Mouse (Mus musculus) hindbrain, embryonic 15.5 days (tissue): Measurements from ENCODE around the gene H3f3a. TPM values are rescaled to one million over a fixed set of nuclear protein-coding genes. Genes with fewer than 3 reads are reported as not detected.
"Not testable (repeated sequence)": the region's sequence is repeated elsewhere in the genome, so short reads cannot be mapped to it uniquely, and the experiment has no call there.

ENCODE experiments used
- ATAC-seq: fragments of 200-750 bp; cut with Nextera tagmentation; 2 replicates; pipeline ENCODE4 v1.8.0; 2017; ENCODE audit warnings: low read depth, moderate number of reproducible peaks, moderate TSS enrichment; ENCODE audit not compliant: low FRiP score
- H3K27ac ChIP-seq: fragments of 300-500 bp; sonication (generic); replicated peaks from 2 replicates; pipeline ENCODE4 v1.5.1; 2015; ENCODE audit warnings: mild to moderate bottlenecking, inconsistent platforms
- H3K27me3 ChIP-seq: fragments of 300-500 bp; sonication (generic); 2 replicates; pipeline ENCODE4 v1.6.1; 2015; ENCODE audit warnings: control low read depth, inconsistent platforms
- H3K36me3 ChIP-seq: fragments of 300-500 bp; sonication (generic); 2 replicates; pipeline ENCODE4 v1.6.1; 2015; ENCODE audit warnings: control low read depth, inconsistent platforms
- H3K4me1 ChIP-seq: fragments of 300-500 bp; sonication (generic); replicated peaks from 2 replicates; pipeline ENCODE4 v1.6.1; 2015; ENCODE audit warnings: control low read depth, inconsistent platforms
- H3K4me2 ChIP-seq: fragments of 300-500 bp; sonication (generic); 2 replicates; pipeline ENCODE4 v1.6.1; 2015; ENCODE audit warnings: moderate library complexity, mild to moderate bottlenecking, inconsistent platforms
- H3K4me3 ChIP-seq: fragments of 300-500 bp; sonication (generic); 2 replicates; pipeline ENCODE4 v1.5.1; 2015; ENCODE audit warnings: mild to moderate bottlenecking, inconsistent platforms
- H3K9ac ChIP-seq: fragments of 300-500 bp; sonication (generic); 2 replicates; pipeline ENCODE4 v1.6.1; 2015; ENCODE audit warnings: inconsistent platforms
- H3K9me3 ChIP-seq: fragments of 300-500 bp; sonication (generic); 2 replicates; pipeline ENCODE4 v1.6.1; 2016; ENCODE audit warnings: control low read depth, inconsistent platforms
- WGBS: fragments of 180-500 bp; shearing (Covaris S2); methylation state at CpG from one replicate; pipeline ENCODE4 v1.1.7; 2015; 5-methylcytosine and 5-hydroxymethylcytosine counted together
- polyA plus RNA-seq: library from polyadenylated mRNA; unstranded; fragments of >200 nt; fragmentation: Nextera tagmentation; extraction: Ambion mirVana; gene quantifications from 2 replicates; pipeline ENCODE4 v1.2.1, GENCODE M21; 2015

Gene H3f3a
- polyA plus RNA-seq, 1 experiment from 2014 or later: 2,665 TPM

- WGBS: 92% methylated on average over 5 of the region's 5 CpGs
- no peak for ATAC-seq
- H3K9ac ChIP-seq: no peak overlapping the region
- H3K4me1 ChIP-seq: no peaks in the 10 kb centered on the region
- no peaks in the 10 kb centered on the region for H3K27me3 ChIP-seq
- H3K4me3 ChIP-seq: no peak overlapping the region
- no peaks in the 10 kb centered on the region for H3K36me3 ChIP-seq
- H3K27ac ChIP-seq: no peak overlapping the region
- H3K9me3 ChIP-seq: no peaks in the 10 kb centered on the region
- H3K4me2 ChIP-seq: no peak overlapping the region
These were observed 23.4 kb upstream of the H3f3a start for GRCm38 (mm10) chr1:180837186-180837585.

GRCm38 (mm10) chr1:180836467-180836866 lies 22.7 kb upstream of the H3f3a start:
- H3K4me3 ChIP-seq, H3K9me3 ChIP-seq, H3K27ac ChIP-seq, H3K4me1 ChIP-seq, H3K27me3 ChIP-seq, H3K36me3 ChIP-seq, H3K9ac ChIP-seq, H3K4me2 ChIP-seq, ATAC-seq: not testable (repeated sequence)
- whole genome bisulfite sequencing: 89% methylated on average over 8 of the region's 8 CpGs

- Histone ChIP-seq H3K36me3 (no peaks in the 10 kb centered on the region), H3K9ac (no peak overlapping the region), H3K9me3 (no peaks in the 10 kb centered on the region), H3K4me2 (no peak overlapping the region), H3K27ac (no peak overlapping the region), H3K4me3 (no peak overlapping the region), H3K27me3 (no peaks in the 10 kb centered on the region), H3K4me1 (no peaks in the 10 kb centered on the region)
- no peak for ATAC-seq
- WGBS: 86% methylated on average over 10 of the region's 10 CpGs
These were observed 21.7 kb upstream of the H3f3a start for GRCm38 (mm10) chr1:180835273-180836015.

GRCm38 (mm10) chr1:180830588-180831346 lies 17.0 kb upstream of the H3f3a start:
- no peaks in the 10 kb centered on the region for H3K36me3 ChIP-seq
- no peak overlapping the region for H3K4me2 ChIP-seq
- H3K4me1 ChIP-seq: no peaks in the 10 kb centered on the region
- no peak overlapping the region for H3K27ac ChIP-seq
- 58% methylated on average over 14 of the region's 14 CpGs for WGBS
- H3K9ac ChIP-seq: no peak overlapping the region
- no peaks in the 10 kb centered on the region for H3K9me3 ChIP-seq
- no peak for ATAC-seq
- no peak overlapping the region for H3K4me3 ChIP-seq
- no peaks in the 10 kb centered on the region for H3K27me3 ChIP-seq

GRCm38 (mm10) chr1:180830175-180830574 lies 16.4 kb upstream of the H3f3a start:
- Histone ChIP-seq H3K9me3 (no peaks in the 10 kb centered on the region), H3K27me3 (no peaks in the 10 kb centered on the region), H3K4me2 (no peak overlapping the region), H3K4me3 (no peak overlapping the region), H3K27ac (no peak overlapping the region), H3K4me1 (no peaks in the 10 kb centered on the region), H3K36me3 (no peaks in the 10 kb centered on the region), H3K9ac (no peak overlapping the region)
- WGBS: 86% methylated on average over 11 of the region's 11 CpGs
- ATAC-seq: no peak

GRCm38 (mm10) chr1:180829775-180830174 lies 16.0 kb upstream of the H3f3a start:
- Histone ChIP-seq H3K27ac (no peak overlapping the region), H3K36me3 (no peaks in the 10 kb centered on the region), H3K9me3 (no peaks in the 10 kb centered on the region), H3K4me3 (no peak overlapping the region), H3K27me3 (no peaks in the 10 kb centered on the region), H3K9ac (no peak overlapping the region), H3K4me2 (no peak overlapping the region), H3K4me1 (no peaks in the 10 kb centered on the region)
- no peak for ATAC-seq
- WGBS: 86% methylated on average over 11 of the region's 11 CpGs

- Histone ChIP-seq H3K9me3 (no peaks in the 10 kb centered on the region), H3K27ac (no peak overlapping the region), H3K4me2 (no peak overlapping the region), H3K4me3 (no peak overlapping the region), H3K36me3 (no peaks in the 10 kb centered on the region), H3K9ac (no peak overlapping the region), H3K27me3 (no peaks in the 10 kb centered on the region), H3K4me1 (no peaks in the 10 kb centered on the region)
- ATAC-seq: no peak
- WGBS: 90% methylated on average over 4 of the region's 4 CpGs
These were observed 12.9 kb upstream of the H3f3a start for GRCm38 (mm10) chr1:180826634-180827033.

GRCm38 (mm10) chr1:180824721-180825120 lies 11.0 kb upstream of the H3f3a start:
- WGBS: 82% methylated on average over 3 of the region's 3 CpGs

GRCm38 (mm10) chr1:180823716-180824115 lies 10.0 kb upstream of the H3f3a start:
- Histone ChIP-seq H3K4me3 (no peak overlapping the region), H3K9me3 (no peaks in the 10 kb centered on the region), H3K9ac (no peak overlapping the region), H3K27me3 (no peaks in the 10 kb centered on the region), H3K4me1 (no peaks in the 10 kb centered on the region), H3K36me3 (no peaks in the 10 kb centered on the region), H3K27ac (no peak overlapping the region), H3K4me2 (no peak overlapping the region)
- 74% methylated on average over 3 of the region's 3 CpGs for WGBS
- no peak for ATAC-seq

More at GRCm38 (mm10) chr1:180824721-180825120, 11.0 kb upstream of the H3f3a start:
- no peaks in the 10 kb centered on the region for H3K9me3 ChIP-seq
- H3K9ac ChIP-seq: no peak overlapping the region
- H3K4me2 ChIP-seq: no peak overlapping the region
- no peaks in the 10 kb centered on the region for H3K27me3 ChIP-seq
- no peaks in the 10 kb centered on the region for H3K4me1 ChIP-seq
- no peak overlapping the region for H3K27ac ChIP-seq
- ATAC-seq: no peak
- no peaks in the 10 kb centered on the region for H3K36me3 ChIP-seq
- no peak overlapping the region for H3K4me3 ChIP-seq

- no peak for ATAC-seq
- H3K9me3 ChIP-seq: no peaks in the 10 kb centered on the region
- WGBS: 91% methylated on average over 5 of the region's 5 CpGs
These were observed 8.5 kb upstream of the H3f3a start for GRCm38 (mm10) chr1:180822276-180822675.

GRCm38 (mm10) chr1:180821101-180821500 lies 7.4 kb upstream of the H3f3a start:
- Histone ChIP-seq H3K4me1 (0 out of 2 replicates have a peak, but pooled peaks cover under 1% of the 10 kb centered on the region), H3K4me3 (no peak overlapping the region), H3K4me2 (no peak overlapping the region), H3K27me3 (no peaks in the 10 kb centered on the region), H3K9me3 (no peaks in the 10 kb centered on the region), H3K9ac (no peak overlapping the region), H3K27ac (no peak overlapping the region), H3K36me3 (no peaks in the 10 kb centered on the region)
- WGBS: 90% methylated on average over 6 of the region's 6 CpGs
- no peak for ATAC-seq

More at GRCm38 (mm10) chr1:180822276-180822675, 8.5 kb upstream of the H3f3a start:
- no peaks in the 10 kb centered on the region for H3K4me1 ChIP-seq
- no peak overlapping the region for H3K27ac ChIP-seq
- no peak overlapping the region for H3K4me3 ChIP-seq
- no peak overlapping the region for H3K4me2 ChIP-seq
- H3K9ac ChIP-seq: no peak overlapping the region
- no peaks in the 10 kb centered on the region for H3K27me3 ChIP-seq
- H3K36me3 ChIP-seq: no peaks in the 10 kb centered on the region

- H3K27me3 ChIP-seq: no peaks in the 10 kb centered on the region
- H3K9ac ChIP-seq: no peak overlapping the region
- H3K36me3 ChIP-seq: no peaks in the 10 kb centered on the region
- no peak for ATAC-seq
- WGBS: 77% methylated on average over 2 of the region's 2 CpGs
- no peaks in the 10 kb centered on the region for H3K9me3 ChIP-seq
- H3K27ac ChIP-seq: no peak overlapping the region
- no peak overlapping the region for H3K4me2 ChIP-seq
- H3K4me3 ChIP-seq: no peak overlapping the region
- H3K4me1 ChIP-seq: peaks cover 19% of the 10 kb centered on the region
These were observed 4.3 kb upstream of the H3f3a start for GRCm38 (mm10) chr1:180818000-180818399.
